Mouse (Mus musculus) R1 (cell line): ENCODE measurements around the gene Nfs1.
"Not testable (repeated sequence)": the region's sequence is repeated elsewhere in the genome, so short reads cannot be mapped to it uniquely, and the experiment has no call there.

Source experiments
- DNase-seq: peaks from one replicate; pipeline ENCODE4 v3.0.0-alpha.2; 2018; ENCODE audit warnings: low read depth, low spot score

The Nfs1 gene

GRCm38 (mm10) chr2:156143953-156144724 lies at the start of gene Nfs1, which contains the start of gene Romo1:
Nfs1 (minus strand) TSS chr2:156144186.
Romo1 (plus strand) TSS chr2:156144039.
- DNase-seq = peak; percentile 96

- DNase-seq = no peak
Observed at GRCm38 (mm10) chr2:156193066-156193862, 49.3 kb upstream of the Nfs1 start.

GRCm38 (mm10) chr2:156192068-156192467 lies 48.1 kb upstream of the Nfs1 start:
- no peak for DNase-seq

- no peak for DNase-seq
Observed at GRCm38 (mm10) chr2:156191540-156191939, 47.6 kb upstream of the Nfs1 start.

- no peak for DNase-seq
Observed at GRCm38 (mm10) chr2:156190004-156190896, 46.3 kb upstream of the Nfs1 start.

GRCm38 (mm10) chr2:156189241-156189640 lies 45.3 kb upstream of the Nfs1 start:
- DNase-seq = not testable (repeated sequence)

GRCm38 (mm10) chr2:156181592-156181991 lies 37.6 kb upstream of the Nfs1 start:
- DNase-seq = no peak

GRCm38 (mm10) chr2:156180824-156181590 lies 37.0 kb upstream of the Nfs1 start:
- DNase-seq = no peak

- peak; percentile 100 for DNase-seq
Observed at GRCm38 (mm10) chr2:156180094-156180821, 36.3 kb upstream of the Nfs1 start, which contains the start of gene Rbm39. Rbm39 (minus strand) TSS chr2:156180238.

GRCm38 (mm10) chr2:156179796-156180093 lies 35.8 kb upstream of the Nfs1 start:
- no peak for DNase-seq

- peak; percentile 82 for DNase-seq
Observed at GRCm38 (mm10) chr2:156179046-156179795, 35.2 kb upstream of the Nfs1 start.

GRCm38 (mm10) chr2:156177651-156178050 lies 33.7 kb upstream of the Nfs1 start:
- DNase-seq = peak; percentile 40

- DNase-seq = no peak
Observed at GRCm38 (mm10) chr2:156177079-156177478, 33.1 kb upstream of the Nfs1 start.

GRCm38 (mm10) chr2:156166557-156166956 lies 22.6 kb upstream of the Nfs1 start:
- no peak for DNase-seq

- no peak for DNase-seq
Observed at GRCm38 (mm10) chr2:156165478-156165877, 21.5 kb upstream of the Nfs1 start.

GRCm38 (mm10) chr2:156151538-156151937 lies 7.6 kb upstream of the Nfs1 start:
- no peak for DNase-seq

GRCm38 (mm10) chr2:156147316-156147915 lies 3.4 kb upstream of the Nfs1 start:
- DNase-seq = no peak

GRCm38 (mm10) chr2:156146272-156146989 lies 2.4 kb upstream of the Nfs1 start:
- DNase-seq = no peak
